Mouse (Mus musculus) regulatory T cell (primary cell): ENCODE measurements around the gene Dennd5b.

ENCODE experiments used
- in situ Hi-C: fragments of 300-600 bp; cut with MboI, MseI; formaldehyde crosslinking; loops from one replicate; pipeline ENCODE4 v1.15.1; 2025; ENCODE audit warnings: high pct_unique_total_duplicates

Gene Dennd5b

DNA sequence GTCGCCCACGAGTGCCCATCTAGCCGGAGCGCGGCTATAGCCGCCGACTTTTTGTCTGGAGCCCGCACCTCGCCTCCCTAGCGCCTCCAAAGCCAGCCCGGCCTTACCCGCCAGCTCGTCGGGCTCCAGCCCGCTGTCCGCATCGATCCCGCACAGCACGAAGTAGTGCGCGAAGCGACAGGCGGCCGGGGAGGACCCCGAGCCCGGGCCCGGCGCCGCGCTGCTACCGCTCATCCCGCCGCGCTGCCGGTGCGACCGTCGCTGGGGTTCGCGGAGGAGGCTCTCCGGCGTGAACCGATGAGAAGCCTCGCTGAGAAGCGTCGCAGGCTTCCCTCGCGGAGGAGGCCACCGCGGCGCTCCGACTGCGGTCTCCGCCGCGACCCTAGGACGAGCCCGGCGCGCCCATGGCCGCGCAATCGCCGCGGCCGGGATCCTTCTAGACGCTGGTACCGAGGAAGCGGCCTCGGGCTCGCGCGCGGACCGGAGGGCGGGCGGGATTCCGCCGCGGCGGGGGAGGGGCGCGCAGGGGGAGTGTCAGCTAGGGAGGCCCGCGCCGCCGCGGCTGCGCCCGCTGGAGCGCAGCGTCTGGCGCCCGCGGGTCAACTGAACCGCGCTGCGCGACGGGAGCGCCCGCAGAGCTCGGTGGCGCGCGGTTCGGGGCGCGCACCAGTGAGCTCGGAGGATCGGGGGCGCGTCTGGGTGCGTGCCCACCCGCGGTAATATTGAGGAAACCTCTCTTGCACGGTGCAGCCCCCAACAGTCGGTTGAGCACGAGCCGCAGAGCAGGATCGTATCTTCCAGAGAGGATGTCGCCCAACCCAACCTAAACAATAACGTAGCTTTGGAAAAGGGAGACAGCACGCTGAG is at the start of gene Dennd5b:
TSS of gene Dennd5b (minus strand) at position 605 of the 867 bp plus-strand sequence.
- in situ Hi-C loops = no loop called here

DNA sequence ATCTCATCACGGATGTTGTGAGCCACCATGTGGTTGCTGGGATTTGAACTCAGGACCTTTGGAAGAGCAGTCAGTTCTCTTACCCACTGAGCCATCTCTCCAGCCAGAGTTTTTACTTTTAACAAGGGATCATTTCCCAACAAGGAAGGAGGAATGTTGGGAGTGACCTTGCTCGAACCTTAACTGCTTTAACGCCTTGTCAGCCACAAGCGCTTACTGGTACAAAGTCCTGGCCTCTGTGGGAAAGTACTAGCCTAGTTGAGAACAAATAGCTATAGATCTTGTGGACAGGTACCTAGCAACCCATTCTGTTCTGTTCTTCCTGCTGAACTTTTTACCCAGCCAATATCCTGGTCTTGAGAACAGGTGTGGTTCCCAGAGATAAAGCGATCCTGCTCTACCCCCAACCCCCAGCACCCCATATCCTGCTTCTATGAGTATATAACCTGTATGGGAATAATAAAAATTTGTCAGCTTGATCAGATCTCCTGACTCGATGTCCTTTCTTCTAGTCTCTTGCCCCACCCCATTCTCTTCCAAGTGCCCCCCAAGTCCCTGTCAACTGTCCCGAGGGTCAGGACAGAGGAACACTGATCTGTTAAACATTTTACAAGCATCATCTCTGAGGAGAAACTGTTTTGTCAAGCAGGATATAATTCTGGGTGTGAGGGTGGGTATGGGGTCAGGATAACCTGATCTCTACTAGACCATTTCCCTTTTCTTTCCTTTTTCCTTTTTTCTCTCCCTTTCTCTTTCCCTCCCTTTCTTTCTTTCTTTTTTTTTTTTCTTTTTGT is 47.2 kb upstream of the Dennd5b start:
- in situ Hi-C loops = no loop called here

DNA sequence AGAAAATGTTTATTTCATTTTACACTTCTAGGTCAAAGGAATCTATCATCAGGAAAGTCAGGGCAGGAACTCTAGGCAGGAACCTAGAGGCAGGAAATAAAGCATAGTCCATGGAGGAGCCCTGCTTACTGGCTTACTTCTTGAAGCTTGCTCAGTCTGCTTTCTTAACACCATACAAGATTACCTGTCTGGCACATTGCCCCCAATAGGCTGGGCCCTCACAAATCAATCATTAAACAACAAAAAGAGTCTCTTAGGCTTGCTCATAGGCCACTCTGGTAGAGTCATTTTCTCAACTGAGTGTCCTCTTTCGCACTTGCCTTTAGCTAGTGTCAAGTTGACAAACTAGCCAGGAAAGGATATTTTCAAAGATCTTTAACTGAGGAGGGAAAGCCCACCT is 43.7 kb upstream of the Dennd5b start:
- in situ Hi-C loops = no loop called here

DNA sequence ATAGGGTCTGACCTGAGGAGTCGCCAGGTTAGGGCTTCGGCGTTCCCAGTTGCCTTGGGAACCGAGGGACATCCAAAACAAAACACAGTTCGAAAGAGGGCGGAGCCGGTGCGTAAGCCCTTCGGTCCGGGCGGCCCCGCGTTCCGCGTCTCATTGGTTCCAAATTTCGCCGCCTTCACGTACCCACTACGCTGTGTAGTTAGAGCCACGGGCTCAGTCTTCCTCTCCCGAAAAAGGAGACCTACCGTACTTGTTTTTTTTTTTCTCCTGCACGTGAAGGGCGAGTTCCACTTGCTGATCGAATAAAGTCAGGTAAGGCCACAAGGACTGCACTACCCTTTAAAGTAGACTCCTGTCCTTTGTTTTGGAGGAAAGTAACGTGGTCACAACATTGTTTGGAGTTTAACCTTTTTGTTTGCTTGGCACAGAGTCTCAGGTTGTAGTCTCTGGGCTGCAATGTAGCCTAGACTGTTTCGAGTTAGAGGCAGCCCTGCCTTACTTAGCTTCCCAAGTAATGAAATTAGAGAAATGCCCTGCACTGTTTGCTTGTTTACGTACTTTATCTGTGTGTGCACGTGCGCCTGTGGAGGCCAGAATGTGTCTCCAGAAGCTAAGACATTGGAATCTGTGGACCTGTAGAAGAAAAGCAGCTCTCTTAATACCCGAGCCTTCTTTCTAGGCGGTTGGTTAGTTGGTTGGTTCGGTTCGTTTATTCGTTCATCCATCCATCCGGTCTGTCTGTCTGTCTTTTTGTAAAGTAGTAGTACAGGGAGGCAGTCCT is 40.1 kb upstream of the Dennd5b start:
- in situ Hi-C loops = loop anchor here (5.0 kb wide), 2 partner anchors 46 to 166 kb away; partner anchors contain the start of genes Amn1 and Resf1

DNA sequence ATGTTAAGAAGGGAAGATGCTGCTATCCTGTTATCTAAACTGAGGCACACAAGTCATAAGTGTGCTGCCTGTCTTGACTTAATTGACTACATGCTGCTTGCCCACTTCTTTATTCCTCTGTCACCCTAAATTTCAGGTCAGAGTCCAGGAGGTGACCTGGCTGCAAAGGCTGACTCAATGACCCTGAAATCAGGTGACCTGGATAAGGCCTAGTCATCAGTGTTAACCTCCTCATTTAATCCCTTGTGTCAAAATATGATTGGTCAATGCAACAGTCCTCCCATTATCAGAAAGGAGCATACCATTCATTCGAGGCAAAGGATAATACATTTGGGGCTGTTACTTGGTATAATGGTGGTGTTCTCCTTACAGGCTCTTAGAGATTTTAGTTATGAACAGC is 38.0 kb upstream of the Dennd5b start, which contains the start of gene Etfbkmt:
TSS of gene Etfbkmt (plus strand) at position 379 of the 400 bp plus-strand sequence.
- in situ Hi-C loops = loop anchor here (5.0 kb wide), 1 partner anchor 238 kb away; no protein-coding TSS in a partner anchor

DNA sequence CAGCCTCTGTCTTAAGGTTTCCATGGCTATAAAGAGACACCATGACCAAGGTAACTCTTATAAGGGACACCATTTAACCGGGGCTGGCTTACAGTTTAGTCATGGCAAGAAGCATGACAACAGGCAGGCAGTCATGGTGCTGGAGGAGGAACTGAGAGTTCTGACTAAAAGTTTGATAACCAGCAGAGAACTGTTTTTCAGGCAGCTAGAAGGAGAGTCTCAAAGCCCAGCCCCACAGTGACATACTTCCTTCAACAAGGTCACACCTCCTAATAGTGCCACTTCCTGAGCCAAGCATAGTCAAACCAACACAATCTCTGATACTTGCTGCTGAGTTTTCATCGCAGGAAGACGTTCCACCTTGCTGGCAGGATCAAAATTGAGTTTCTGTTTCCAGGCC is 37.5 kb upstream of the Dennd5b start:
- in situ Hi-C loops = loop anchor here (5.0 kb wide), 1 partner anchor 238 kb away; no protein-coding TSS in a partner anchor

DNA sequence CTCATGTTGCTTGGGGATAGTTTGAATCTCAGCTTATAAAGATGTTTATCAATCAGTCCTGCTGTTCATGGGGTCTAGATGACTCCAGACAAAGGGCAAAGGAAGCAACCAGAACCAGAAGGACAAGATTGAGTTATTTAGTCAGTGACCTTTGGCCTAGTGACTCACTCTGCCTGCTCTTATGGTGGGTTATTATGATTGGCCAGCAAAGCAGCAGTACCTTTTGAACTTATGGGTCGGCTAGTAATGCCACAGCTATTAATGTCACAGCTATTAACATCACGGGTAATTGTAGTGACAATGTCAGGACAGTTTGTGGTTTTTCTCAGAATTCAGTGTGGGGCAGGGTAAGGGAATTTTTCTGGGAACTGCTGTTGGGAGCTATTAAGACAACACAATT is 36.5 kb upstream of the Dennd5b start:
- in situ Hi-C loops = loop anchor here (5.0 kb wide), 1 partner anchor 239 kb away; no protein-coding TSS in a partner anchor

DNA sequence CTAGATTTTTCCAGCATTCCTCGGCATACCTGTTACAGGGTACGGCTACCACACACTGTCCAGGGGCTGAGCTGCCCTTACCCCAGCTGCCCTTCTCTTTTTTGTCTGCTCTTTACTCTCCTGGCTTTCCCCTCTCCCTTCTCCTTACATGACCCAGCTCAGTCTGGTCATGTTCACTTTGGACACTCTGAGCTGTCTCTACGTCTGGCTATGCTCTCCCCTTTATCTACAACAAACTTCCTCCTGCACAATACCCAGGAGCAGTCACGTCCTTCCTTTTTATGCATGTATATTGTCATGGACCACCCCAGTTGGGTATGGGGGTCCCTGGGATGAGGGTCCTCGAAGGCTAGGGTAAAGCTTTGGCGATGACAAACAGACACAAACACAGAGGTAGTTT is 34.2 kb upstream of the Dennd5b start:
- in situ Hi-C loops = loop anchor here (5.0 kb wide), 1 partner anchor 242 kb away; no protein-coding TSS in a partner anchor

DNA sequence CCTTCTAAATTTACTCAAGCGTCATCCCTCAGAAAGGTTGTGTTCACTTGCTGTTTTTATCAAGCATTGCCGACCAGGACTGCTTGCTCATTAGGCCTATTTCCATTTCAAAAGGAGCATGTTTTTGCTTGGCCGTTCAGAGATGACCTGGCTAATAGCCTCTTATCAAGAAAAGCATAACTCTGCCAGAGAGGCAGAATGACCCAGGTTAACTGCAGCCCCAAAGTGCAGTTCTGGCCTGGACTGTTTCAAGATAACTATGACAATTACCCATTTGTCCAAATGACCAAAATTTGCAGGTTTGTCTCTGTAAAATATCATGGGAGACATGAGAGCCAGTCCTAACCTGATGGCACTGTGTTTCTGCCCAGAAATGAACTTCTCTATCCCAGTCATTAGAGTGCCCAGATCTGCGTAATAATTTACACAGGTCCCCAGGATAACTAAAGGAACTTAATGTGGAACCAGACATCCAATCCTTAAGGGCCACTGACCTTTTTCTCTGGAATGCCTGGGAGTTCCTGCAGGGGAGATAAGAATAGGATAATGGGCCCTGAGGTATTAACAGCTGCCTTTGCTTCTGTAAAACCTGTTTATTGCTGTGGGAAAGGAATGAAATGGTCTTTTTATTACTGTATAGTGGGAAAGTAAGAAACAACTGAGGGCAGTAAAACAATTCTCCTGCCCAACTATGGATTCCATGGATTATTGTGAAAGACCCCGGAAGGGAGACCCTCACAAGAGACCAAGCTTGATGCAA is 33.1 kb upstream of the Dennd5b start:
- in situ Hi-C loops = loop anchor here (5.0 kb wide), 1 partner anchor 243 kb away; no protein-coding TSS in a partner anchor

DNA sequence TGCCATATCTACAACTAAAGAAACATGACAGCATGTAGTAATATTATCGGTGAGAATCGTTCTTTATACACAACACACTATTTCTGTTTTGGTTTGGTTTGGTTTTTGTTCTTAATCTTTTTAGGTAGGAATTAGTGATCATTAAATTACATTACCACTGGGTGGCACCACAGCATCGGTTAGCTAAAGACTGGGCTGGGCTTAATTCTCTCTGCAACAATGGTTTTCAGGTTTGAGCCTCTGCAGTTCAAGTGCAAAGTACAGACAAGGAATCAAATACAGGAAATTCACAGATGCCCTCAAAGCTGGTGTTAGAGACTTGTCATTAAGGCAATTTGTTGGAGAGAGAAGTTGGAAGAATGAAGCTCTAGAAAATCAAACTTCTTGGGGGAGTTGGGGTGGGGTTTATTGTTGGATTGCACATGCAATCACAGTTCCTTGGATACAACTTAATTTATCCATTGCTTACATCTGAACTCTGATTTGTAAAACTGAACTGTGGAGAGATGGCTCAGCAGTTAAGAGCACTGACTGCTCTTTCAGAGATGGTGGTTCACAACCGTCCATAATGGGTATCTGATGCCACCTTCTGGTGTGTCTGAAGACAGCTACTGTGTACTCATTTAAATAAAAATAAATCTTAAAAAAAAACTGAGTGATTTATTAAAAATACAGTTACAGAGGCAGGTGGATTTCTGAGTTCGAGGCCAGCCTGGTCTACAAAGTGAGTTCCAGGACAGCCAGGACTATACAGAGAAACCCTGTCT is 31.0 kb upstream of the Dennd5b start:
- in situ Hi-C loops = no loop called here

DNA sequence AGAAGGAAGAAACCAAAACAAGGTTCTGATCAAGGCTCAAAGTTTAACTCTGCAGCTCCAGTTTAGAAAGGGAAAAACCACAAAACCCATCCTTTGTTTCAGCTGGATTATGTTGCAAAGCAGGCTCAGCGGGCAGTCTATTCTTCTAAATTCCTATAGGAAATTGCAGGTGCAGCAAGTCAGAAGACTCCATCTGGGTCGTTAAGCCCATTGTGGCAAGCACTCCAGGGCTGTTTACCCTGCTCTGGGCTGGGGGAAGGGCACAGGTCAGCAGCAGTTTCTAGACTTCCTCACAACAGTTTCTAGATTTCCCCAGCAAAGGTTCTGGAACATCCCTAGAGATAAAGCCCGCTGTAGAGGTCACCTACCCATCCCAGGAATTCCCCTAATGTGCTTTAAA is 29.6 kb upstream of the Dennd5b start:
- in situ Hi-C loops = no loop called here

DNA sequence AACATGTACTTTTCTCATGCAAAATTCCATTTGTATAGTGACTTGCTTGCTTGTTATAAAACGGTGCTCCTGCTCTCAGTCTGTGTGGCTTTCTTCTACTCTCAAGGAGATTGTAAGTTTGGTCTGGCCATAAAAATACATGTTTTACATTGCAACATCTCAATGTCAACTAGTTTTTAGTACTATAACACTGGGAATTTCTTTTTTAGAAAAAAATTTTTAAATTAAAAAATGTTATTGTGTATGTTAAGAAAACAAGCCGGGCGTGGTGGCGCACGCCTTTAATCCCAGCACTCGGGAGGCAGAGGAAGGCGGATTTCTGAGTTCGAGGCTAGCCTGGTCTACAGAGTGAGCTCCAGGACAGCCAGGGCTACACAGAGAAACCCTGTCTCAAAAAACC is 28.4 kb upstream of the Dennd5b start, which contains the start of gene Gm10203:
TSS of gene Gm10203 (plus strand) at position 301 of the 400 bp plus-strand sequence.
- in situ Hi-C loops = loop anchor here (10.0 kb wide), 1 partner anchor 125 kb away; no protein-coding TSS in a partner anchor

DNA sequence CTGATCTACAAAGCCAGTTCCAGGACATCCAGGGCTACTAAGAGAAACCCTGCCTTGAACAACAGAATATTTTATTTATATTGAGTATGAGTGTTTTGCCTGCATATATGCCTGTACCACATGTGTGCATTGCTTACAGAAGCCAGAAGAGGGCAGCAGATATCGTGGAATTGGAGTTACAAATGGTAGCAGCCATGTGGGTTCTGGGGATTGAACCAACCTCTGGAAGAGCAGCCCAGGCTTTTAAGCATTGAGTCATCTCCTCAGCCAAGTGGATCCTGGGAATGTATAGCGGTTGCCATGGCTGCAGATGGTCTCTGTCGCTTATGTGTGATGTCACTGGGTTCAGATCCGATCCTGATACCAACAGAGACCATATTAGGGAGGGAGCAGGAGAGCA is 25.2 kb upstream of the Dennd5b start:
- in situ Hi-C loops = loop anchor here (10.0 kb wide), 1 partner anchor 122 kb away; no protein-coding TSS in a partner anchor

DNA sequence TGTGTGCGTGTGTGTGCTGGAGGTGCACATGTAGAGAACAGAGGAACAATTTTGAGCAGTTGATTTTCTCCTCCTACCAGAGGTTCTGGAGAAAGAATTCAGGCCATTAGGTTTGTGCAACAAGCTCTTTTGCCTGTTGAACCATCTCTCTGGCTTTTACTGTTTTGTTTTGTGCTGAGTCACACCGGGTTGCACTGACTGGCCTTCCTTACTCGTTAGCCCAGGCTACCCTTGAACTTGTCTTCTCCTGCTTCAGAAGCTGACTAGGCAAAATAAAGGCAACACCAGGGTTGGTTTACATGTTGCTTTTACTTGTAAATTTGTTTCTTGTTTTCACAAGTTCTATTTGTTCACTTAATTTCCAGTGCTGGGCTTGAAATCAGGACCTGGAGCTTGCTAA is 21.6 kb upstream of the Dennd5b start:
- in situ Hi-C loops = loop anchor here (10.0 kb wide), 1 partner anchor 118 kb away; no protein-coding TSS in a partner anchor

DNA sequence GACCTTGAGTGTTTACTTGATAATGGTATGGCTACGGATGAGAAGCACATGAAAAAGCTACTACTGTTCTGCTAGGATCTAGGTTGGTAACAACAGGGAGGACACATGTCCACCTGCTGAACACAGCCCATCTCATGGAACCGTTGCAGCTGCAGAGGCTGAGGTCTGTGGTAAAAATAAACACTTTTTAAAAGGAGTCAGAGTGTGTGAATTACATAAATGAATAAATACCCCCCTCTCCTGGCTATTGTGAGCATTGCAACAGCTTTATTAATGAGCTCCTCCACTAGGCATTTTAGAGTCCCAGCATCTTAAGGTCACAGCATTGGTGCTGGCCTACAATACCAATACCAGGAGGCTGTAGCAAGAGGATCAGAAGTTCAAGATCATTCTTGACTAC is 18.4 kb upstream of the Dennd5b start:
- in situ Hi-C loops = loop anchor here (10.0 kb wide), 1 partner anchor 115 kb away; no protein-coding TSS in a partner anchor

DNA sequence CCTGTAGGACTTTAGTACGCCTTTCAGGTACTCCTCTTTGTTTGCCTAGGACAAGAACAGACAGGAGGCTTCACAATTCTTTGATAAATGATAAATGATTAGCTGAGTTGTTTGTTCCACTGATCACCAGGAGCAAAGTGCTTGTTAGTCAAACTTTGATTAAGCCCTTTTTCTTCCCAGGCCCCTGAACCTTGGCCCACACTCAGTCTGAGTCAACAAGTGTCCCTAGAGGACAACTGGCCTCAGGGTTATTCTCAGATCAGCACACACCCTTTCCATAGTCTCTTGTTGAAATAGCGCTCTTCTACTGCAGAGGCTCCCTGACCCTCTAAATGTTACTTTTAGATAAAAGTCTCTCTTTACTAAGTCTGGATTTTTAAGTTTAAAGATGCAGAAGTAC is 17.5 kb upstream of the Dennd5b start:
- in situ Hi-C loops = no loop called here

DNA sequence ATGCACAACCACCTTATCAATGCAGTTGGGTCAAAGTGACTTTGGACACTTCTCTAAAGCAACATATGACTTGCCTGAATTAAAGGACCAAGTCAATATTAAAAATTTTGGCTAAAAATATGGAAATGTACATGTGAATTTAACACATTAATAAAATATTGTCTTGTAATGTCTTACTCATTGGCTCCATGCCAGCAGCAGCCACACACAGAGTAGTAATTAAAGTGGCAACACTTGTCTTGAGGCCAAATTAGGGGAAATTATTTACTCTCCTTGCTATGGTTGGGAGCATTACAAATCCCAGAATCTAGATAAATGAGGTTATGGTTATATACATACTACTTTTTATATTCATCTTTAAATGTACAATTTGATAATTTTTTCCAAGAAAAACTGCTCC is 15.5 kb upstream of the Dennd5b start:
- in situ Hi-C loops = no loop called here

DNA sequence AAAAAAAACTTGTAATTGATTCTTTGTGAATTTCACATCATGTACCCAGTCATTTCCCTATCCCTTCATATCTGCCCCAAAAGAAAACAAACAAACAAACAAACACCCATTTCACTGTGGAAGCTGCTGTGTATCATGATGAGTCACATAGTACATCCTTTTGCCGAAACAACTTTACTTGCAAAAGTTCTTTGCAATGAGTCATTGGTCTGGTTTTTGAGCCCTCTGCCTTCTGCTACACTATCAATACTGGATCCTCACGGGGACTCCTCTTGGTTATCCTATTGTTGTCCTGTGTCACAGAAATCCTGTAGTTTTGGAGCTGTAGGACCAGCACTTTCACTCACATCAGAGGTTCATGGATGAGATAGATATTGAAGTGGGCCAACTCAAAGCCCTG is 7.4 kb upstream of the Dennd5b start:
- in situ Hi-C loops = loop anchor here (5.0 kb wide), 1 partner anchor 87 kb away; no protein-coding TSS in a partner anchor

DNA sequence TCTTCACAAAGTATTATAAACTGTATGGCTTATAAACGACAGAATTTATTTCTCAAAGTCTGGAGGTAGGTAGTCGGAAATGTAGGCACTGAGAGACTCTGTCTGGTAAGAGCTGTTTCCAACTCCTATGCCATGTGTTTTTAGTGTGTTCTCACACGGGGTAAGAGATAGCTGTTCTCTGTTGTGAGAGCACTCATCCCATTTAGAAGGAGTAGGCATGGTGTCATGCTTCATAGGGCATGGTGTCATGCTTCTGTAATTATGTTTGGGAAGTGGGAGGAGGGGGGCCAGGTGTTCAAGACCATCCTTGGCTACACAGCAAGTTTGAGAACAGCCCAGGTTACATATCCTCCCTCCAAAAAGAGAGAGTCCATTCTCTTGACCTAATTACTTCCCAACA is 6.1 kb upstream of the Dennd5b start:
- in situ Hi-C loops = loop anchor here (5.0 kb wide), 1 partner anchor 85 kb away; no protein-coding TSS in a partner anchor
